Mouse (Mus musculus): Measurements from ENCODE around the gene Camta1.
A peak's percentile ranks its signal among the peaks of the same experiment; 100 is the strongest.

Camta1 gene

GRCm38 (mm10) chr4:151732668-151733067, 129.0 kb downstream of the Camta1 start:
- no peak for DNase-seq

DNA sequence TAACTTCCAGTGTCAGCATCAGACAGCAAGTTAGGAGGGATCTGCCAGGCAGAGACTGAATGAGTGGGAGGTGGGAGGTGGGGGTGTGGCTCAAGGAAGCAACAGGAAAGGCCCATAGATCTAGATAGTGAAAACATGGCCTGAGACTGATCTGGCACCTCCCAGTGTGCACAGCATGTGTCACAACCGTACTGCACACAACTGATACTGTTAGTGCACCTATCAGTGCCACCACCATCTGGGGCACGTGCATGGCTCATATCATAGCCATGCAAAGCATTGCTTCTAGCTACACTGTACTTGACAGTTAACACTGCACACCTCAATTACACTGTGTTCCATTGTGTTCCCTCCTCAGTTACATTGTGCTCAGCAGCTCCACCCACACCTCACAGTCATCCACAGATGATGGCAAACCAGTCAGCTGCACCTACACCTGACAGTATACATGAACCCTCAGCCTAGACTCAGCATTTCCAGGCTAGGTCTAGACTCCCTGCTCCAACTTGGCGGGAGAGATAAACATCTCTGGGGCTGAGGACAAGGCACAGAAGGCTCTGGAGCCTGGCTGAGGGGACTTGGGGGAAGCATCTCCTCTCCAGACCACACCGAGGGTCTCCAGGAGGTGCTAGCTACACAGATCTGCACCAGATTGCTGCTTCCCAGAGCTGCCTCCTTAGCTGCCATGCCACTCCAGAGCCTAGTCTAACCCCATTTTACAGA, 131.5 kb downstream of the Camta1 start:
- DNase-seq = no peak

DNA sequence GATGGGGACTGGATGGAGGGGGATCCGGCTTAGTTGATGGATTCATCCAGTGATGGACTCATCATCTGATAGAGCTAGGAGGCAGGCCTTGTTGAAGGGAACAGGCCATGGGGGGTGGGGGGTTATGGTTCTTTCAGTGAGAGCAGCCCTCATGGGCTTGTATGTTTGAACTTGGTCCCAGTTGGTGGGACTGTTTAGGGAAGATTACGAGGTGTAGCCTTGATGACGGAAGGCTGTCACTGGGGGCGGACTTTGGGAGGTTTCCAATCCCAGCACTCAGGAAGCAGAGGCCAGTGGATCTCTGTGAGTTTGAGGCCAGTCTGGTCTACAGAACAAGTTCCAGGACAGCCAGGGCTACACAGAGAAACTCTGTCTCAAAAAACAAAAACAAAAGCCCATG, 132.6 kb downstream of the Camta1 start:
- DNase-seq = no peak

DNA sequence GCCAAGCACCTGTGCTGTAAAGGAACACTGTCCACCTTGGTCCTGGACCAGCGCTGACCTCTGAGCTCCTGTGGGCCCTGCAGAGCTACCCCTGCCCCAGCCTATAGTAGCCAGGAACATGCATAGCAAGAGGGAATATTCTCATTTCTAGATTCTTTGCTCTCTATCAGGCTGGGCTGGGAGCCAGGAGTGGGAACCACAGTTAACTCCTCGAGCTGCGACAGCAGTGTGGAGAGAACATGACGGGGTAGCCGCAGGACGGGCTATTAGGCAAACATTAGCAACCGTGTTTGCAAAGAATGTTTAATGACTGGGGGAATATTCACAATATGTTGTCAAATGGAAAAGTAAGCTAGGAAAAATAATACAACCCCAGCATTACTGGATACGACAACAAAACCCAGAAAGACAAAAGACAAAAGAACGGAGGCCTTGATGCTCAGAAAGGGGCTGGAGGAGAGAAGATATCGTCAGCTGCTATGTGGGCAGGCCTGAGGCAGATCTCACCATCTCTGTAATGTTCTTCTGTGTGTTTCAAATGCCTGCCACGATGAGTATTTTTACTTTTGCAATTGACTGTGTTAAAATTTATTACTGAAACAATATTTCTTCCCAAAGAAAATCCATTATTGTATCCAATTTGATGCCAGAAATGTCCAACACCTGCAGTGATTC, 133.1 kb downstream of the Camta1 start:
- DNase-seq = no peak

- DNase-seq = no peak
Measured at GRCm38 (mm10) chr4:151726396-151726795, 135.3 kb downstream of the Camta1 start.

- no peak for DNase-seq
Measured at GRCm38 (mm10) chr4:151724897-151725296, 136.8 kb downstream of the Camta1 start.

DNA sequence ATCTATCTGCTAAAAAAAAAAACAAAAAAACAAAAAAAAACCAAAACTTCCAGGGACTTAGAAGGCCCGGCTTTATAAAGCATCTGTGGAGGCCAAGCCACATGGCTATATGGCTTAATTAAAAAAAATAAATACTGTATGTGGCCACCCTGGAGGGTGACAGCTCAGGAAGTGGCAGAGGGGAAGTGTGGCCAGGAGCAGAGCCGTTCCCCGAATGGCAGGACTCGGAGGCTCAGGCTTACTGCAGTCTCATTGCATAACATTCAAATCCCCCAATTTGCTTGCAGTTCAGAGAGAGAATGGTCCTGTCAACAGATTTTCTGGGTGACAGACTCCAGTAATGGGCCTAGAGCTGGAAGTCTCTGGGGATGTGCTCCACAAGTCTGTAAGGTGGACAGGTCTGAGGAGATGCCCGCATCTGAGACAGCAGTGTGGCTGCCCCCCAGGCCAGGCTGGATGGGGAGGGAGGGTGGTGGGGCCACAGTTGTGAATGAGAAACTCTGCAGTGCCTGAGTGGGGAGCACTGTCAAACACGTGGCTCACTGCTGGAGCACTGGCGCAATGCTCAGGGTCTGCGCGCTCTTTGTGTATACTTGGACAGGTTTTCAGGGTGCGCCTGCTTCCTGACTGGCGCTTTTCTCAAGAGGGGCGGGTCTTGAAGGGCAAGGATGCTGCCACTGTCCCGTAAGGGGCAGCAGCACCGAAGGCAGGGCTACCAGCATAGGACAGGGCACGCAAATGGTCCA, 140.8 kb downstream of the Camta1 start:
- DNase-seq = no peak

GRCm38 (mm10) chr4:151718866-151719475, 142.7 kb downstream of the Camta1 start:
- no peak for DNase-seq

DNA sequence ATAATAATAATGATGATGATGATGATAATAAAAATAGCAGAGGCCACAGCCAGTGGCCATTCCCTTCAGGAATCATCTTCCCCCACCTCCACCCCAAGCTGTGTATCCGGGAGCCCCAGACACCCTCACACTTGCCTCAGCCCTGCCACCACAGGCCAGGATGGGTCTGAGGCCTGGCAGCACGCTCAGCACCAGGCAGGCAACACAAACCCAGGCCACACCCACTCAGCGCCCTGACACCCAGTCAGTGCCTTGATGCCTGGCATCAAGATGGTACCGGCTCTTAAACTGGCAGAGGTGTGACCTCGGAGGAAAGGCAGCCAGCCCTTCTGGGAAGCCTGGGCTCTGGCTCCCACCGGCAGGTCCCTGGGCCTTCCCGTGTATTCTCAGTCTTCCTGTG, 143.8 kb downstream of the Camta1 start:
- no peak for DNase-seq

DNA sequence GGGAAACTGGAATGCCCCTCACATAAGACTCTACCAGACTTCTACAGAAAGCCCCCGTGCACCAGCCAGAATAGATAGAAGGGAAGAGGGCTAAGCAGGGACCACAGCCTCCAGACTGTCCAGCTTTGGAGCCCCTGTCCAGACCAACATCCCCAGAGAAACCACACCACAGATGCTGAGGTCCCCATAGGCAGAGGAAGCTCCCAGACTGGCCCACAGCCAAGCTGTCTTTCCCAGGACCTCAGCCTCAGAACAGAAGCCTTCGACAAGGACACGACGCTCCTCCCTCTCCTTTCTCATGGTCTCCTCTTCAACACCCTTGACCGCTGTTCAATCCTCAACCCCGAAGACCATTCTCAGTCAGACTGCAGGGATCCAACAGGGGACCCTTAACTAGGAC, 148.0 kb downstream of the Camta1 start:
- DNase-seq = no peak

GRCm38 (mm10) chr4:151711406-151711805, 150.3 kb downstream of the Camta1 start:
- no peak for DNase-seq

DNA sequence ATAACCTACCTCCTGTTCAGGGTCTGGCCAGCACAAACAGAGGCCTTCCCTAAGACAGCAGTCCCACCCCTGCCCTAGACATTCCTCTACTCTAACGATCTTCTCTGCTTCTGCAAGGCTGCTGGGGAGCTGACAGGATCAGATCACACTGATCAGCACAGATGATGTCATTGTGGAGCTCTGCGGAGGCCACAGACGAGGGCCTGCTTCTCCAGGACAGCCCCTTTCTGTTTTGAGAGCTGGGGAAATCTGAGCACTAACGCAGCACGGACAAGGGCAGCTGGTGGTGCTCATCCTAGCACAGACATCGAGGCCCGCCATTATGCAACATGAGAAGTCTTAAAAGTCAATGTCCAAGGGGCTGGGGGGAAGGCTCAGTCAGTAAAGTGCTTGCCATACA, 151.2 kb downstream of the Camta1 start:
- peak in 1 of 2 experiments; percentile 13 for DNase-seq

GRCm38 (mm10) chr4:151709269-151709668, 152.4 kb downstream of the Camta1 start:
- DNase-seq = no peak

DNA sequence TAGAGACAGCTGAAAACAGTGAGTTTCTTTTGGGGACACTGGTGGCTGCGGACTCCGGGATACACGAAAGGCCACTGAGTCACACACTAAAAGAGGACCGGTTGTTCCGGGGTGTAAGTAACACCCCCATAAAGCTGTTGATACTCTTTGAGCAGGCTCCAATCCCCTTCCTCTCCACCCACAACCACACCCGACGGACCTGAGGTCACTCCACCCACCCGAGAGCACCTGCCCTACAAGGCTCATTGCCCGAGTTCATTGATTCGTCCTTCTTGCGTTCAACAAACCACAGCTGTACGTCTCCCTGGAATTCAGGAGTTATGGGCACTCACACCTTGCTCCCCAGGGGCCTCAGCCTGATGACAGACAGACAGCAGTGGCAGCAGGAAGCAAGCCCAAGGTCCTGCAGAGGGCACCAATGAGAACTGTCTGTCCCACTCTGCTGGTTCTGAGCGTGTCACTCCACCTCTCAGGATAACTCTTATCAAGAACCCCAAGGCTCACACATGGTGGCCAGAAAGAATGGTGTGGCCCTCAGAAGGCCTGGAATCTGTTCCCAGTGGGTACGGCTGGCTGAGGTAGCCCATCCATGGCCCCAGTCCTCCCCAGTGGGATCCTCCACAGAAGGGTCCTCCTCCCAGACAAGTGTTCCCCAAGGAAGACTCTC, 158.5 kb downstream of the Camta1 start:
- DNase-seq = no peak

DNA sequence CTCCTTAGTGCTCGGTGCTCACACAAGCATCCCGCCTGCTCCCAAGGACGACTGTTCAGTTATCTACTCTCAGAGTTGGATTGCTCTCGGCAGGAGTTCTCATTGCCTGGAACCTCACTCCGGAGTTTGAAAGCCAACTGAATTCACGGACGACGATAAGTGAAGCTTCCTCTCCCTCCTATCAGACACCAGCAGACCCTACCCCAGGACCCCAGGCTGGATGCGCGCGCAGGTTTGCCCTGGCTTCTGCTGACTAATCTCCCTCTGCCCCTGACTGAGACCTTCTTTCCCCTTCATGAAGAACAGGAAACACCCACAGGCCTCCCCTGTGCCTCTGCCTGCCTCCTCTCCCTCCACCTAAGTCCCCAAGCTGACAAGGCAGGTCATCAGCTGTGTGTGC, 159.2 kb downstream of the Camta1 start:
- DNase-seq = no peak

- no peak for DNase-seq
Measured at GRCm38 (mm10) chr4:151695984-151696383, 165.7 kb downstream of the Camta1 start.

DNA sequence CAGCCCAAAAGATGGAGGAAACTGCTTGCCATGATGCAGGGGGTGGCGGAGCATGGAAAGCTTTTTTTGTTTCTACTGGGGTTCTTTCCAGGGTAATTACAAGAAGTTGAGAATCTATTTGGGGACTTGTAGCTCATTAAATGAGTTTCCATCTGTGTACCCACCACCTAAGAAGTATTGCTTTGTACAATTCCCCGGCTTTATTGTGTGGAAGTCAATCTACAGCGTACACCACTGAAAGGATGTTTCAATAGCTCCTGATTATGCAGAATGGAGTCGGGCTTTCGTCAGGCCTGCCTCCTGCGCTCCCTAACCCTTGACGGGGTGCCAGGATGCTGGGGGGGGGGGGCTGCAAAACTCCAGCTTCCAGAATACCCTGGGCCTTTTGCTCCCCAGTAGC, 167.1 kb downstream of the Camta1 start:
- no peak for DNase-seq

DNA sequence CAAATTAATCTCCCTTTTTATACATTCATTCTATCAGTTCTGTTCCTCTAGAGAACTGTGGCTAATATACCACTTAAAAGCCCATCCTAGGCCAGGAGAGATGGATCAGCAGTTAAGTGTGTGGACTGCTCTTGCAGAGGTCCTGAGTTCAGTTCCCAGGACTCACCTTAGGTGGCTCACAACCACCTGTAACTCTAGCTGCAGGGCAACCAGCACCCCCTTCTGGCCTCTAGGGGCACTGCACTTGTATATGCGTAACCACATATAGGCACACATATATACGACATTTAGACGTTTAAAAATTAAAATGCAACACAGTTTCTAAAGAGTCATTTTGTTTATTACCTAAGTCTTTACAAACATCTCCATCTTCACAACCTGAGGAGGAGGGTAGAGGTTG, 167.6 kb downstream of the Camta1 start:
- no peak for DNase-seq

GRCm38 (mm10) chr4:151690041-151690440, 171.6 kb downstream of the Camta1 start:
- no peak for DNase-seq

- DNase-seq = no peak
Measured at GRCm38 (mm10) chr4:151688206-151688605, 173.5 kb downstream of the Camta1 start.

DNA sequence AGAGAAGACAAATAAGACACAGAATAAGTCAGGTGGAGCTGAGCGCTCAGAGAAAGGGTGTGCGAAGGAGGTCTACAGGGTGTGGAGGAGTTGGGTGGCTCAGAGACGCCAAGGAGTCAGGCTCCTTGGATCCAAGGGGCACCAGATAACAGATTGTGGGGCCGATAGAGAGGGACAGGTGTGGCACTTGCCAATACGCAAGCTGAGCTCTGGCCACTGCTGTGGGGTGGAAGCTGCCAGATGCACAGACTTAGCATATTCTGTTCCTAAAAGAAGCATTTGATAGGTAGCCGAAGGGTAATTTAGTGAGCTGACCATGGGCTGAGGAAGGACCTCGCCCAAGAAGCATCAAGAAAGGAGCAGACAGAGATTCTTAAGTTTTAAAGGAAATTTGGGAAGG, 177.1 kb downstream of the Camta1 start:
- no peak for DNase-seq

- DNase-seq = no peak
Measured at GRCm38 (mm10) chr4:151682831-151683488, 178.7 kb downstream of the Camta1 start.

Measured in kidney, postnatal 4 days (tissue).